Mouse (Mus musculus) duodenum, adult 2 months (tissue): ENCODE results near the gene Olfr601. TPM values are rescaled to one million over a fixed set of nuclear protein-coding genes. Genes with fewer than 3 reads are reported as not detected.

Experiments used
- polyA plus RNA-seq: library from polyadenylated mRNA; depleted of rRNA; stranded (reverse); fragments of >200 nt; gene quantifications from 2 replicates; pipeline ENCODE4 v1.2.3, GENCODE M21; 2012; ENCODE audit warnings: low replicate concordance; rRNA removed

Gene Olfr601
- not detected in 2 replicates for polyA plus RNA-seq

GRCm38 (mm10) chr7:103362555-103362954 lies at the start of gene Olfr601:
Gene Olfr601, minus strand, starts transcription at chr7:103362655.

GRCm38 (mm10) chr7:103386077-103386476 lies 23.6 kb upstream of the Olfr601 start, which contains the start of gene Olfr603:
Gene Olfr603, minus strand, starts transcription at chr7:103386177.

GRCm38 (mm10) chr7:103349569-103349968 lies 12.9 kb downstream of the Olfr601 start, which contains the start of gene Olfr600:
Gene Olfr600, minus strand, starts transcription at chr7:103349669.

GRCm38 (mm10) chr7:103335617-103336016 lies 26.8 kb downstream of the Olfr601 start, which contains the start of gene Olfr599:
Gene Olfr599, plus strand, starts transcription at chr7:103335917.

GRCm38 (mm10) chr7:103323268-103323667 lies 39.2 kb downstream of the Olfr601 start, which contains the start of gene Olfr598:
Gene Olfr598, plus strand, starts transcription at chr7:103323568.

GRCm38 (mm10) chr7:103316015-103316414 lies 46.4 kb downstream of the Olfr601 start, which contains the start of gene Olfr597:
Gene Olfr597, plus strand, starts transcription at chr7:103316315.

Other genes starting within 250 kb of the Olfr601 start
- gene Olfr586, start 237.0 kb downstream of the Olfr601 start, polyA plus RNA-seq = not detected in 2 replicates
- not detected in 2 replicates for gene Olfr588-ps1, start 221.8 kb downstream of the Olfr601 start, polyA plus RNA-seq
- gene Olfr589, start 206.3 kb downstream of the Olfr601 start, polyA plus RNA-seq = not detected in 2 replicates
- not detected in 2 replicates for gene Olfr591, start 184.3 kb downstream of the Olfr601 start, polyA plus RNA-seq
- gene Olfr592, start 177.9 kb downstream of the Olfr601 start, polyA plus RNA-seq = not detected in 2 replicates
- not detected in 2 replicates for gene Olfr593, start 150.8 kb downstream of the Olfr601 start, polyA plus RNA-seq
- gene Olfr594, start 145.7 kb downstream of the Olfr601 start, polyA plus RNA-seq = not detected in 2 replicates
- not detected in 2 replicates for gene Usp17ld, start 110.2 kb downstream of the Olfr601 start, polyA plus RNA-seq
- not detected in 2 replicates for gene Olfr596, start 57.0 kb downstream of the Olfr601 start, polyA plus RNA-seq
- gene Olfr597, start 46.3 kb downstream of the Olfr601 start, polyA plus RNA-seq = not detected in 2 replicates
- not detected in 2 replicates for gene Olfr598, start 39.1 kb downstream of the Olfr601 start, polyA plus RNA-seq
- not detected in 2 replicates for gene Olfr599, start 26.7 kb downstream of the Olfr601 start, polyA plus RNA-seq
- gene Olfr600, start 13.0 kb downstream of the Olfr601 start, polyA plus RNA-seq = not detected in 2 replicates
- not detected in 2 replicates for gene Olfr603, start 23.5 kb upstream of the Olfr601 start, polyA plus RNA-seq
- not detected in 2 replicates for gene Usp17lc, start 52.4 kb upstream of the Olfr601 start, polyA plus RNA-seq
- gene Olfr605, start 82.8 kb upstream of the Olfr601 start, polyA plus RNA-seq = not detected in 2 replicates
- gene Olfr606, start 86.4 kb upstream of the Olfr601 start, polyA plus RNA-seq = not detected in 2 replicates
- not detected in 2 replicates for gene Olfr607, start 101.5 kb upstream of the Olfr601 start, polyA plus RNA-seq
- gene Olfr608, start 107.2 kb upstream of the Olfr601 start, polyA plus RNA-seq = not detected in 2 replicates
- gene Olfr609, start 135.4 kb upstream of the Olfr601 start, polyA plus RNA-seq = not detected in 2 replicates
- not detected in 2 replicates for gene Olfr610, start 149.5 kb upstream of the Olfr601 start, polyA plus RNA-seq
- gene Olfr611, start 158.2 kb upstream of the Olfr601 start, polyA plus RNA-seq = not detected in 2 replicates
- gene Olfr612, start 180.1 kb upstream of the Olfr601 start, polyA plus RNA-seq = not detected in 2 replicates
- not detected in 2 replicates for gene Olfr613, start 185.4 kb upstream of the Olfr601 start, polyA plus RNA-seq
- gene Olfr615, start 193.4 kb upstream of the Olfr601 start, polyA plus RNA-seq = not detected in 2 replicates
- gene Olfr616, start 206.5 kb upstream of the Olfr601 start, polyA plus RNA-seq = not detected in 2 replicates
- not detected in 2 replicates for gene Olfr617, start 210.4 kb upstream of the Olfr601 start, polyA plus RNA-seq
- gene Olfr618, start 227.4 kb upstream of the Olfr601 start, polyA plus RNA-seq = not detected in 2 replicates
- not detected in 2 replicates for gene Olfr619, start 237.9 kb upstream of the Olfr601 start, polyA plus RNA-seq
- gene Olfr620, start 249.9 kb upstream of the Olfr601 start, polyA plus RNA-seq = not detected in 2 replicates